Mouse (Mus musculus): ENCODE data around the gene Pecr. TPM values are rescaled to one million over a fixed set of nuclear protein-coding genes. Genes with fewer than 3 reads are reported as not detected.

Gene Pecr
- polyA plus RNA-seq, 1 experiment from 2014 or later: 30.1 TPM

GRCm38 (mm10) chr1:72215174-72215573 is 68.9 kb downstream of the Pecr start:
- H3K9ac ChIP-seq (replicated peaks): no peak overlapping the region
- no peak overlapping the region for H3K4me3 ChIP-seq (replicated peaks)
- H3K4me1 ChIP-seq (replicated peaks): peaks cover 4% of the 10 kb centered on the region
- H3K27me3 ChIP-seq: peaks cover 14% of the 10 kb centered on the region; the same call in 1 of the 2 replicates
- ATAC-seq (ENCODE audit: insufficient number of reproducible peaks, insufficient read depth, low FRiP score, low TSS enrichment, low read depth): no peak
- H3K36me3 ChIP-seq: no peaks in the 10 kb centered on the region
- no peak overlapping the region; the same call in 1 of the 2 replicates for H3K27ac ChIP-seq
- 70% methylated on average over 4 of the region's 4 CpGs for WGBS
- no peaks in the 10 kb centered on the region for H3K9me3 ChIP-seq
- H3K4me2 ChIP-seq: no peak overlapping the region

- 69% methylated on average over 7 of the region's 7 CpGs for WGBS
- H3K9ac ChIP-seq (replicated peaks): no peak overlapping the region
- no peak overlapping the region for H3K4me3 ChIP-seq (replicated peaks)
- H3K27ac ChIP-seq: no peak overlapping the region; the same call in 1 of the 2 replicates
- H3K4me1 ChIP-seq (replicated peaks): peaks cover 4% of the 10 kb centered on the region
- no peaks in the 10 kb centered on the region for H3K9me3 ChIP-seq
- no peak overlapping the region for H3K4me2 ChIP-seq
- H3K27me3 ChIP-seq: peaks cover 14% of the 10 kb centered on the region; the same call in 1 of the 2 replicates
- no peaks in the 10 kb centered on the region for H3K36me3 ChIP-seq
- ATAC-seq (ENCODE audit: insufficient number of reproducible peaks, insufficient read depth, low FRiP score, low TSS enrichment, low read depth): no peak
Measured at GRCm38 (mm10) chr1:72214470-72214961, 69.6 kb downstream of the Pecr start.

- no peak for ATAC-seq (ENCODE audit: insufficient number of reproducible peaks, insufficient read depth, low FRiP score, low TSS enrichment, low read depth)
- 89% methylated on average over 3 of the region's 3 CpGs for WGBS
- Histone ChIP-seq H3K27me3 (peaks cover 14% of the 10 kb centered on the region; the same call in 1 of the 2 replicates), H3K36me3 (no peaks in the 10 kb centered on the region), H3K9me3 (no peaks in the 10 kb centered on the region), H3K4me1 (replicated peaks) (peaks cover 4% of the 10 kb centered on the region), H3K27ac (no peak overlapping the region), H3K4me2 (no peak overlapping the region), H3K9ac (replicated peaks) (no peak overlapping the region), H3K4me3 (replicated peaks) (no peak overlapping the region)
Measured at GRCm38 (mm10) chr1:72213954-72214353, 70.2 kb downstream of the Pecr start.

GRCm38 (mm10) chr1:72211701-72212699 is 72.1 kb downstream of the Pecr start, which contains the start of gene Mreg:
Gene Mreg (minus strand): TSS chr1:72212307.
- WGBS: under 1% methylated on average over 89 of the region's 89 CpGs
- no peak within 1 kb of the TSS for H3K27ac ChIP-seq

GRCm38 (mm10) chr1:72210803-72211679 is 73.1 kb downstream of the Pecr start:
- H3K27me3 ChIP-seq: peaks cover 14% of the 10 kb centered on the region; the same call in 1 of the 2 replicates
- H3K9ac ChIP-seq (replicated peaks): peak overlapping the region; percentile 81; the same call in 1 of the 2 replicates
- H3K4me1 ChIP-seq (replicated peaks): peaks cover 4% of the 10 kb centered on the region
- H3K36me3 ChIP-seq: no peaks in the 10 kb centered on the region
- H3K4me3 ChIP-seq (replicated peaks): peak overlapping the region; percentile 80
- no peak overlapping the region for H3K27ac ChIP-seq
- H3K9me3 ChIP-seq: no peaks in the 10 kb centered on the region
- WGBS: 22% methylated on average over 17 of the region's 17 CpGs
- ATAC-seq (ENCODE audit: insufficient number of reproducible peaks, insufficient read depth, low FRiP score, low TSS enrichment, low read depth): no peak
- H3K4me2 ChIP-seq: peak overlapping the region; percentile 97

More at GRCm38 (mm10) chr1:72211701-72212699, 72.1 kb downstream of the Pecr start, which contains the start of gene Mreg:
- H3K36me3 ChIP-seq: no peaks in the 10 kb centered on the region
- H3K4me3 ChIP-seq (replicated peaks): peak within 1 kb of the TSS; percentile 80
- H3K4me1 ChIP-seq (replicated peaks): peaks cover 4% of the 10 kb centered on the region
- peak within 1 kb of the TSS; percentile 97 for H3K4me2 ChIP-seq
- H3K27me3 ChIP-seq: peaks cover 14% of the 10 kb centered on the region; the same call in 1 of the 2 replicates
- H3K9ac ChIP-seq (replicated peaks): peak within 1 kb of the TSS; percentile 81
- H3K9me3 ChIP-seq: no peaks in the 10 kb centered on the region
- peak; percentile 41; the same call in 1 of the 2 replicates for ATAC-seq (ENCODE audit: insufficient number of reproducible peaks, insufficient read depth, low FRiP score, low TSS enrichment, low read depth)

Other genes starting within 250 kb of the Pecr start
- gene Mreg, start 72.0 kb downstream of the Pecr start, polyA plus RNA-seq (2016; fragmentation: Nextera tagmentation; extraction: Ambion mirVana): 2.4 and 2.8 TPM in 2 replicates
- 5.5 and 6.3 TPM in 2 replicates for gene Tmem169, start 55 bp upstream of the Pecr start, polyA plus RNA-seq (2016; fragmentation: Nextera tagmentation; extraction: Ambion mirVana)
- 66.1 and 68.2 TPM in 2 replicates for gene Xrcc5, start 23.1 kb upstream of the Pecr start, polyA plus RNA-seq (2016; fragmentation: Nextera tagmentation; extraction: Ambion mirVana)

Measured in limb, embryonic 12.5 days (tissue).